Mouse (Mus musculus): ENCODE data around the gene Prr27.

DNA sequence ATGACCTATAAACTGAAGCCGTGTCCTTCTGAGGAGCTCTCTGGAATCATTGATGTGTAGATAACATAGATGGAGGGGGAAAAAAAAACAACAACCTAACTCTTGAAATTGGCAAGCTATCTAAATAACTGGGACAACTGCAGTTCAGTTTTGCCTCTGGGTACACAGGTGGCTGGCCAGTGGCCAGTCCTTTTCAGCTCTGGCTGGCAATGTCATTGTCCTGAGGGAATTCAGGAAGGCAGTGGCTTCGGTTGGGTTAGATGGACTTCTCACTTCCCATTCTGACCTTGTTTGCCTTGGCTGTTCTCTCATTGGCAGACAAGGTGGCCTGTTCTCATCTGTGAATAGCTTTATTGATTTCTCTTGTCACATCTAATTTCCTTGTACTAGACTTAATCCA, 44.6 kb downstream of the Prr27 start:
- TF ChIP-seq CTCF (IDR thresholded peaks at IDR 0.05; ENCODE audit: control insufficient read depth, insufficient read depth, insufficient replicate concordance, low read depth, low read length): no peak
- no peak for TF ChIP-seq POLR2A (IDR thresholded peaks at IDR 0.05; ENCODE audit: control insufficient read depth, low read depth, low read length)
